Mouse (Mus musculus) brain, embryonic 14.5 days (tissue): ENCODE measurements around the gene Hsd3b7. TPM values are rescaled to one million over a fixed set of nuclear protein-coding genes. Genes with fewer than 3 reads are reported as not detected.
A peak's percentile ranks its signal among the peaks of the same experiment; 100 is the strongest.
"Not testable (repeated sequence)": the region's sequence is repeated elsewhere in the genome, so short reads cannot be mapped to it uniquely, and the experiment has no call there.

Source experiments
- DNase-seq: peaks from one replicate; pipeline ENCODE4 v3.0.0-alpha.2; 2011; ENCODE audit warnings: low read depth
- CTCF ChIP-seq: fragments of 200-500 bp; IDR thresholded peaks from 2 replicates; pipeline ENCODE4 v1.5.1; 2012; ENCODE audit warnings: inconsistent platforms, mild to moderate bottlenecking, moderate library complexity, borderline replicate concordance; ENCODE audit not compliant: insufficient read depth, insufficient read length; ENCODE audit errors: extremely low read depth
- POLR2A ChIP-seq: fragments of 200-500 bp; IDR thresholded peaks from 2 replicates; pipeline ENCODE4 v1.6.1; 2012; ENCODE audit warnings: mild to moderate bottlenecking, inconsistent platforms, borderline replicate concordance; ENCODE audit not compliant: poor library complexity, insufficient read depth, insufficient read length, severe bottlenecking; ENCODE audit errors: extremely low read depth
- polyA plus RNA-seq: library from polyadenylated mRNA; depleted of rRNA; stranded (reverse); fragments of >200 nt; gene quantifications from 2 replicates; pipeline ENCODE4 v1.2.3, GENCODE M21; 2012

The Hsd3b7 gene
- polyA plus RNA-seq, 1 experiment, result 13.8 TPM

GRCm38 (mm10) chr7:127768346-127768996 is 31.9 kb upstream of the Hsd3b7 start:
- DNase-seq, result no peak
- TF ChIP-seq POLR2A (no peak), CTCF (0 out of 2 replicates have a peak, but pooled peaks have one; percentile 4)

GRCm38 (mm10) chr7:127768997-127769593 is 31.3 kb upstream of the Hsd3b7 start:
- peak; percentile 98 for DNase-seq
- no peak for TF ChIP-seq POLR2A
- TF ChIP-seq CTCF, result no peak

GRCm38 (mm10) chr7:127769651-127770038 is 30.8 kb upstream of the Hsd3b7 start, which contains the start of gene Orai3:
Gene Orai3 (plus strand): TSS chr7:127769815.
- peak; percentile 81 for DNase-seq
- no peak for TF ChIP-seq CTCF
- no peak for TF ChIP-seq POLR2A

- peak; percentile 37 for DNase-seq
- TF ChIP-seq POLR2A (no peak), CTCF (no peak)
Measured at GRCm38 (mm10) chr7:127770039-127770905, 30.1 kb upstream of the Hsd3b7 start.

- TF ChIP-seq CTCF, result no peak
- TF ChIP-seq POLR2A, result no peak
- DNase-seq, result no peak
Measured at GRCm38 (mm10) chr7:127771262-127771661, 29.1 kb upstream of the Hsd3b7 start.

- TF ChIP-seq CTCF (no peak), POLR2A (no peak)
- no peak for DNase-seq
Measured at GRCm38 (mm10) chr7:127772080-127772479, 28.3 kb upstream of the Hsd3b7 start.

GRCm38 (mm10) chr7:127772557-127772956 is 27.8 kb upstream of the Hsd3b7 start:
- no peak for DNase-seq

GRCm38 (mm10) chr7:127773664-127774384 is 26.6 kb upstream of the Hsd3b7 start:
- peak; percentile 74 for DNase-seq
- TF ChIP-seq POLR2A (no peak), CTCF (peak; percentile 79)

More at GRCm38 (mm10) chr7:127772557-127772956, 27.8 kb upstream of the Hsd3b7 start:
- no peak for TF ChIP-seq POLR2A
- TF ChIP-seq CTCF, result no peak

GRCm38 (mm10) chr7:127775837-127776236 is 24.6 kb upstream of the Hsd3b7 start:
- DNase-seq, result not testable (repeated sequence)

- TF ChIP-seq POLR2A (peak; percentile 38; the same call in 1 of the 2 replicates), CTCF (no peak)
- peak; percentile 92 for DNase-seq
Measured at GRCm38 (mm10) chr7:127776426-127776825, 24.0 kb upstream of the Hsd3b7 start, which contains the start of gene Setd1a. Gene Setd1a (plus strand): TSS chr7:127776670.

- DNase-seq, result peak; percentile 99
- TF ChIP-seq CTCF, result no peak
- TF ChIP-seq POLR2A, result peak; percentile 43
Measured at GRCm38 (mm10) chr7:127776878-127777473, 23.4 kb upstream of the Hsd3b7 start.
